Mouse (Mus musculus) midbrain, embryonic 10.5 days (tissue): ENCODE measurements at regions not wholly inside any gene's neighbourhood (a gene's known extent, or its start where the extent isn't known, plus 50 kb on each side); places are given as distances from the start of the nearest gene placed in this dataset.

ENCODE experiments used
- DNase-seq: peaks from one replicate; pipeline ENCODE4 v3.0.0-alpha.2; 2017; ENCODE audit warnings: low spot score
- H3K27ac ChIP-seq: fragments of 300-500 bp; sonication (generic); replicated peaks from 2 replicates; pipeline ENCODE4 v1.5.1; 2016; ENCODE audit warnings: mild to moderate bottlenecking
- H3K27me3 ChIP-seq: fragments of 300-500 bp; sonication (generic); 2 replicates; pipeline ENCODE4 v1.6.1; 2016; ENCODE audit warnings: low read depth, mild to moderate bottlenecking; ENCODE audit not compliant: poor library complexity, severe bottlenecking
- H3K36me3 ChIP-seq: fragments of 300-500 bp; sonication (generic); 2 replicates; pipeline ENCODE4 v1.6.1; 2016; ENCODE audit warnings: mild to moderate bottlenecking, moderate library complexity
- H3K4me1 ChIP-seq: fragments of 300-500 bp; sonication (generic); 2 replicates; pipeline ENCODE4 v1.6.1; 2016
- H3K4me3 ChIP-seq: fragments of 300-500 bp; sonication (generic); 2 replicates; pipeline ENCODE4 v1.5.1; 2016; ENCODE audit warnings: mild to moderate bottlenecking, moderate library complexity
- H3K9me3 ChIP-seq: fragments of 300-500 bp; sonication (generic); replicated peaks from 2 replicates; pipeline ENCODE4 v1.6.1; 2016; ENCODE audit warnings: mild to moderate bottlenecking
- WGBS: fragments of 180-500 bp; shearing (Covaris S2); methylation state at CpG from one replicate; pipeline ENCODE4 v1.1.7; 2016; 5-methylcytosine and 5-hydroxymethylcytosine counted together

GRCm38 (mm10) chr4:22109410-22109809 is 178.3 kb downstream of the Faxc start:
- 26% methylated on average over 6 of the region's 6 CpGs for WGBS
- peak; percentile 21 for DNase-seq
- H3K27me3 ChIP-seq: peaks cover 10% of the 10 kb centered on the region
- no peaks in the 10 kb centered on the region for H3K36me3 ChIP-seq
- peaks cover 22% of the 10 kb centered on the region for H3K4me1 ChIP-seq
- no peak overlapping the region for H3K4me3 ChIP-seq
- no peaks in the 10 kb centered on the region for H3K9me3 ChIP-seq
- H3K27ac ChIP-seq: no peak overlapping the region

- Histone ChIP-seq H3K9me3 (no peaks in the 10 kb centered on the region), H3K27ac (no peak overlapping the region), H3K4me3 (no peak overlapping the region), H3K27me3 (peaks cover 1% of the 10 kb centered on the region; the same call in 1 of the 2 replicates), H3K4me1 (peaks cover 22% of the 10 kb centered on the region), H3K36me3 (no peaks in the 10 kb centered on the region)
- no peak for DNase-seq
- WGBS: 48% methylated on average over 8 of the region's 8 CpGs
These were observed 179.3 kb downstream of the Faxc start for GRCm38 (mm10) chr4:22110400-22110799.

- Histone ChIP-seq H3K4me3 (no peak overlapping the region), H3K36me3 (no peaks in the 10 kb centered on the region), H3K4me1 (peaks cover 22% of the 10 kb centered on the region), H3K27ac (no peak overlapping the region), H3K9me3 (no peaks in the 10 kb centered on the region), H3K27me3 (no peaks in the 10 kb centered on the region; the same call in 1 of the 2 replicates)
- no peak for DNase-seq
- WGBS: 79% methylated on average over 5 of the region's 5 CpGs
These were observed 181.1 kb downstream of the Faxc start for GRCm38 (mm10) chr4:22112209-22112608.

DNA sequence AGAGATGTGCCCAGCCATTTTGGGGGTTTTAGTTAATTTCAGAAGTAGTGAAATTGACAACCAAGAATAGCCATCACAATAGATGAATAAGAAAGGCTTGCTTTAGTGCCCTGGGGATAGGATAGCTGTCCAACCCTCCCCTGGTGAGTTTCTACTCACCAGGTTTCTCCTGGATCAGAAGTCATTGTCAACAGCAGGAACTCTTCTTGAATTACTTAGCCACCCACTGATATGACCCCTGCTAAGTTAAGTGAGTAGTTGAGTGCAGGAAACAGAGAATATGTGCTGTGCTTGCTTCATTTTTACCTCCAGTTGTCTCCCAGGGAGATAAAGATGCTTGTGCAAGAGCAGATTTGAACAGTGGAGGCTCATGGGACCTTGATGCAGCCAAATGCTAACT is 183.3 kb downstream of the Faxc start:
- Histone ChIP-seq H3K27ac (no peak overlapping the region), H3K27me3 (no peaks in the 10 kb centered on the region), H3K4me3 (no peak overlapping the region), H3K36me3 (no peaks in the 10 kb centered on the region), H3K4me1 (peaks cover 15% of the 10 kb centered on the region), H3K9me3 (no peaks in the 10 kb centered on the region)
- no peak for DNase-seq

DNA sequence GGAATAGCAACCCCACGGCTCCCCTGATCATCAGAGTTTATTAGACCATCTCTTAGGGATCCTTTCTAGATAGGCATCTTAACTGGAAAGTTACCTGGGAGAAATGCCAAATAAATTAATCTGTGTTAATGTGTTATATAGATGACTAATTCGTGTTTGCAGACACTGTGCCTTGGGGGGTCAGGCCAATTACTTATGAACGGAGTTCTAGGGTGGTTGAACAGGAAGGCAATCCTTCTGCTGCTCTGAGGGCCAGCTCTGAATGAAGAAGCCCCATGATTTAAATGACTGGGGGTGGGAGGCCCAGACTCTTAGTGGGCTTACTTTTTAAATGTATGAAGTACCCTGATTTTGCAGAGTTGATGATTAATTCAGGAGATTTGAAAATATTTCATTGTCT is 188.7 kb downstream of the Faxc start:
- no peaks in the 10 kb centered on the region for H3K4me1 ChIP-seq
- no peak overlapping the region for H3K27ac ChIP-seq
- no peaks in the 10 kb centered on the region for H3K9me3 ChIP-seq
- H3K36me3 ChIP-seq: no peaks in the 10 kb centered on the region
- no peaks in the 10 kb centered on the region for H3K27me3 ChIP-seq
- no peak for DNase-seq
- 84% methylated on average over 3 of the region's 3 CpGs for WGBS
- no peak overlapping the region for H3K4me3 ChIP-seq

DNA sequence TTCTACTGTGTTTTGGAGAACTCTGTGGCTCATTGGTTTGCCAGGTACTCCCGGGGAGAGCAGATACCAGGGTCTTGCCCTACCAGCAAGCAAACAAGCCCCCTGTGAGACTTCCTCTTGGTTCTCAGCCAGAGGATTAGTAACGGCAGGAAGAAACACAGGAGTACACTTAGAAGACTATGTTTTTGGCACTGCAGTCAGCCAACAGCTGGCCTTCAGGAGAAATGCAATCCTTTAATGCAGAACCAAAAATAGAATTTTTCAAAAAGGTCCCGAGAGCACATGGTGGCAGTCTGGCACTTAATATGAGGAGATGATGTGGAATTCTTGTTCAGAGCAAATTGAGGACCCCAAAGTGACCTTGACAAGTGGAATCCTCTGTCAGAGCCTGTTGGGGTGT is 189.8 kb downstream of the Faxc start:
- Histone ChIP-seq H3K27me3 (no peaks in the 10 kb centered on the region), H3K36me3 (no peaks in the 10 kb centered on the region), H3K9me3 (no peaks in the 10 kb centered on the region), H3K4me3 (no peak overlapping the region), H3K4me1 (no peaks in the 10 kb centered on the region), H3K27ac (no peak overlapping the region)
- 55% methylated on average over 3 of the region's 3 CpGs for WGBS
- no peak for DNase-seq

DNA sequence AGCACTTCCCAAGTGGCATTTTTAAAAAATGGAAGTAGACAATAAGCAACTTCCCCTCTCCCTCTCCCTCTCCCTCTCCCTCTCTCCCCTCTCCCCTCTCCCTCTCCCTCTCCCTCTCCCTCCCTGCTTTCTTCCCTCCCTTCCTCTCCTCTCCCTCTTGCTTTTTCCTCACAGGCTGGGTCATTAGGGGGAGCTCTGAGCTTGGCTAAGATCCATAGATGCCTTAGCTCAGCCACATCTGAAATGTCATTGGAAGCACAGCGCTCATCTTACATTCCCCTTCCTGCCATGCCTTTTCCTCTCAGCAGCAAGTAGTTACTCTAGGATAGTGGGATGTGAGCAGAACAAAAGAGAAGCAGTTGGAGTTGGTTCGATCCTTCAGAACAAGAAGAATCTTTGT is 190.3 kb downstream of the Faxc start:
- Histone ChIP-seq H3K4me3 (no peak overlapping the region), H3K27ac (no peak overlapping the region), H3K4me1 (no peaks in the 10 kb centered on the region), H3K36me3 (no peaks in the 10 kb centered on the region), H3K9me3 (no peaks in the 10 kb centered on the region), H3K27me3 (no peaks in the 10 kb centered on the region)
- DNase-seq: no peak
- 78% methylated on average over 2 of the region's 2 CpGs for WGBS

DNA sequence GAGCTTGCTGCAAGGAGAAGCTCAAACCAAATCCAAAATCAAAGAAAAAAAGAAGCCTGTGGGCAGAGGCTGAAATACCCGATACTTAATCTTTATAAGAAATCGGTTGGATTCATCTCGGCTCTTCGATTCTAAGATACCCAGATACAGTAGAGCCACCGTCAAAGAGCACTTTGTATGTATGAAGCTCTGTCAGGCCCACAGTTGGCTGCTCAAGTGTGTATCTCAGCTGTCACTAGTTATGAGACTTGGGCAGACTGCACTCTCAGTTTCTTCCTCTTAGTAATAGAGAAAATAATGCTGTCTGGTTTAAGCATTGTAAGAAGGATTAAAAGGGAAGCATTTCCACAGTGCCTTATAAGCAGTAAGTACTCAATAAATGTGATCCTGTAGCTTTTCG is 193.7 kb downstream of the Faxc start:
- Histone ChIP-seq H3K9me3 (no peaks in the 10 kb centered on the region), H3K4me3 (no peak overlapping the region), H3K36me3 (no peaks in the 10 kb centered on the region), H3K27ac (no peak overlapping the region), H3K4me1 (no peaks in the 10 kb centered on the region), H3K27me3 (no peaks in the 10 kb centered on the region)
- no peak for DNase-seq
- 88% methylated on average over 6 of the region's 6 CpGs for WGBS

DNA sequence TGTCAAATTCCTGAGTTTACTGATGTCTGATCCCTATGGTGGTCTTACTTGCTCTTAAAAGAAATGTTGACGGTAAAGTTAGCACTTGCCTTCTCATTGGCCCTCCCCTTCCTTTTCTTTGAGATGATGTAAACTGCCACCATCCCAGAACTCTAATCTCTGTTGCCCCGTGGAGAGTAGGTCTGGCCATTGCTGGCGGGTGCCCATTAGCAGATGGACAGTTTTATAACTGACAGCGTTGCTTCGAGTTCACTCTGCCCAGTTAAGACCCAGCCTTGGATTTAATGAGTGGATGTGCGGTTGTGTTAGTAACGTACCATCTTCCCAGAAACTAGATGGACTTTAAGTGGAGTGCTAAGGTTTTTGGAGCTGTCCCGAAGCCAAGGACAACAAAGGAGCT is 199.4 kb downstream of the Faxc start:
- Histone ChIP-seq H3K9me3 (no peaks in the 10 kb centered on the region), H3K36me3 (no peaks in the 10 kb centered on the region), H3K27me3 (no peaks in the 10 kb centered on the region), H3K27ac (no peak overlapping the region), H3K4me3 (no peak overlapping the region), H3K4me1 (peaks cover 16% of the 10 kb centered on the region)
- no peak for DNase-seq
- 90% methylated on average over 8 of the region's 8 CpGs for WGBS

DNA sequence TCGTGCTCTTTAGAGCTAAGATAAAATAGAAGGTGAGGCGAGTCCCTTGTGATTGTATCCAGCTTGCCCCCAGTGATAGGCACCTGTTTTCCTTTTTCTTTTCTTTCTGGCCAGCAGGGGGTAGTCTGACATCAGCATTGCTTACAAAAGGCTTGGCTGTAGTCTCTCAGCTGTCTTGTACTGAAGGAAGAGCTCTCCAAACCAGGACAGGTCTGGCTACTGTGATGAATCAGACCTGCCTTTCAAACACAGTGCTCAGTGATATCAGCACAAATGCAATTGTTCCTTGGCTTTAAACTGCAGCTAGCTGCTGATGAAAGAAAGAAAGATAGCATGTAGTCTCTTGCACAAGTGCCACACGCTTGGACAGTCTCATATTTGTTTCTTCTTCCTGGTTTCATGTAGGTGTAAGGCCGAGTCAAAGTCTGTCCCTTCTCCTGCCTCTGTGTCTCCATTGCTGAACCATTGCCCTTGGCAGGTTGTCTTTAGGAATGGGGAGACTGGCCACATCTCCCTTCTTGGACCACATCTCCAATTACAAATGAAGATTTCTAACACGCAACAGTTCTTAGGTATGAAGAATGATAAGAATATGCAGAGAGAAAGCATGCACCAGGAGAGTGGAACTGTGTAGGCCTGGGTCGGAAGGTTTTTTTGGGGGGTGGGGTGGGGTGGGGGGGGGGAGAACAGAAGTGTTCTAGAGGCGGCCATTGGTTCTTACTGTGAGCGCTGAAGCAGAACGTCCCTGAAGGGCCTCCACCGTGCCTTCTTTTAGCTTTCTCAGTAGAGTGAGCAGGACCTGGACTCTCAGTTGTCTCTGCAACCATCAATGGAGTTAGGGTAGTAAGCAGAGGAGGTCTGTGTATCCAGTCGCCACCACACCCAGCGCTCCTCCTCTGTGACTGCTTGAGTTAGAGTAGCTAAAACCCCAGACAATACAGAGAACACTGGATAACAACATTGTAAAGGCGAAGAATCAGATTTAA is 200.9 kb downstream of the Faxc start:
- Histone ChIP-seq H3K27me3 (no peaks in the 10 kb centered on the region), H3K27ac (peak overlapping the region; percentile 10; the same call in 1 of the 2 replicates), H3K36me3 (no peaks in the 10 kb centered on the region), H3K4me3 (no peak overlapping the region), H3K9me3 (no peaks in the 10 kb centered on the region), H3K4me1 (peaks cover 16% of the 10 kb centered on the region)
- DNase-seq: peak; percentile 28
- WGBS: 59% methylated on average over 13 of the region's 13 CpGs

DNA sequence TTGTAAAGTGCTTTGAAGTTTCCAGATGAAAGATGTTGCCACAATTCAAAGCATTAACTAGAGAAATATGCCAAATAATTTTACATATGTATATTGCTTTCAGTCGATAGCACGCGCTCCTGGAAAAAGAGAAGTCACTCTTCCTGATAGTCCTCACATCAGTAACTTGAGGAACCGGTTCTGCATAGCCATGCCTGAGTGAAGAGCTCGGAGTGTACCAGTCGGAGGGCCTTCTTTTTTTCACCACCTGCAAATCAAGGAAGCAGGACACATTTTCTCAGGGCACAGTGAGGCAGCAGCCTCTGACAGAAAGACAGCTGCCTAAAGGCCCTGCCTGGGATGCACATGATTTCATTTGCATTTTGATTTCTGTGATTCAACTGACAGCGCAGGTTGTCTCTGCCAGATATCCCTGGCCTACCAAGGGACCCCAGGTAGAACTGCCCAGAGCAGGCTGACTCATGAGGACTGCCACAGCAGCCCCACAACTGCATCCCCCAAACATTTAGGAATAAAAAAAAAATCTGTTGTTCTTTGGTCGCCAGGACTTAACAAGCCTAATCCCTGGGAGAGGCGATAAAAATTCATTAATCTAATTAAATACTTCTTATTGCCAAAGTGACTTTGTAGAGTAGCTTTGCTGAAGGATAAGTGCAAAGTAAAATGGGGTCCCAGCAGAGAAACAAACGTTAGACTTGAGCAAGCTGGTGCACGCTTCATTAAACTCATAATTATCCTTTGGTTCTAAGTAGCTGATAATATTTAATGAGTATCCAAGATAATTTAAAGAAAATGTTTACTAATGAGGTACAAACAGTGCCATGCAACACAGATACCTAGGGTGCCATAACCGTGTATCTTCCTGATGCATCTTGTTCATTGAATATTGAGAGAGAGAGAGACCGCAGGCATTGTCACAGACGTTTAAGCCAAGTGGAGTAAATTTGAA is 202.7 kb downstream of the Faxc start:
- Histone ChIP-seq H3K27ac (no peak overlapping the region), H3K4me3 (no peak overlapping the region), H3K9me3 (no peaks in the 10 kb centered on the region), H3K36me3 (no peaks in the 10 kb centered on the region), H3K4me1 (peaks cover 16% of the 10 kb centered on the region), H3K27me3 (no peaks in the 10 kb centered on the region)
- DNase-seq: no peak
- WGBS: 54% methylated on average over 14 of the region's 14 CpGs

DNA sequence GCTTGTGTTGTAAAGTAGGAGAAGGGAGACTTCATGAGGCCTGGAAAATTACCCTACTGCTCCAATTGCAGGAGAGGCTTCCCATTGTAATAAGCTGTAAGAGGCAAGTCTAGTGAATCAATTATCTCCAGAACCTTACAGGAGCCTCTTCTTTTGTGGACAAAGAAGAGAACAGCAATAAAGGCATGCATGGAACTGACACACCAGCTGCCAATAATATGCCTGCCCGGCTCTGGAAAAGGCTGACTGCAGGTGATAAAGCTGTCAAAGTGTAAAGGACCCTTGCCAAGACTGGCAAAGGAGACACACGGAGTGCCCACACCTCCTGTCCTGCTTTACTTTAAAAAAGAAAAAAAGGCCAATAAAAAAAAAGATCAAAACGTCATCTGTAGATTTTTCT is 209.0 kb downstream of the Faxc start:
- DNase-seq: no peak
- Histone ChIP-seq H3K4me1 (no peaks in the 10 kb centered on the region), H3K36me3 (no peaks in the 10 kb centered on the region), H3K9me3 (no peaks in the 10 kb centered on the region), H3K4me3 (no peak overlapping the region), H3K27me3 (no peaks in the 10 kb centered on the region), H3K27ac (no peak overlapping the region)
- 68% methylated on average over 3 of the region's 3 CpGs for WGBS

DNA sequence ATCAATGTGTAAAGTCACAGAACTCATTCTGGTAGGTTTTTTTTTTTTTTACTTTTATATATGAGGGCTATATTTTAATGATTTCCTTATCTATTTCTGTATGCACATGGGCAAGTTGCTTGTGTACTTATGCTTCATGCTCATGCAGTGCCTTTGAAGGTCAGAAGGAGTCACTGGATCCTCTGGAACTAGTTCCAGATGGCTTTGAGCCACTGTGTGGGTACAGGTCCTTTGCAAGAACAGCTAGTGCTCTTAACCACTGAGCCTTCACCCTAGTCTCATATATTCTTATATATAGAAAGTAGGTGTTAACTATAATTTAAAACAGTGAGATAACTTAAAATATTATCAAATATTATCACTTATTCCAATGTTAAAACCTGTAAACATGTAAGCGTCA is 212.4 kb downstream of the Faxc start:
- Histone ChIP-seq H3K27ac (no peak overlapping the region), H3K4me3 (no peak overlapping the region), H3K4me1 (no peaks in the 10 kb centered on the region), H3K9me3 (no peaks in the 10 kb centered on the region), H3K36me3 (no peaks in the 10 kb centered on the region), H3K27me3 (no peaks in the 10 kb centered on the region)
- 95% methylated on average over 1 of the region's 1 CpGs for WGBS
- no peak for DNase-seq
